Mouse (Mus musculus): Measurements from ENCODE around the gene Mllt6.
"Not testable (repeated sequence)": the region's sequence is repeated elsewhere in the genome, so short reads cannot be mapped to it uniquely, and the experiment has no call there.

Mllt6 gene

DNA sequence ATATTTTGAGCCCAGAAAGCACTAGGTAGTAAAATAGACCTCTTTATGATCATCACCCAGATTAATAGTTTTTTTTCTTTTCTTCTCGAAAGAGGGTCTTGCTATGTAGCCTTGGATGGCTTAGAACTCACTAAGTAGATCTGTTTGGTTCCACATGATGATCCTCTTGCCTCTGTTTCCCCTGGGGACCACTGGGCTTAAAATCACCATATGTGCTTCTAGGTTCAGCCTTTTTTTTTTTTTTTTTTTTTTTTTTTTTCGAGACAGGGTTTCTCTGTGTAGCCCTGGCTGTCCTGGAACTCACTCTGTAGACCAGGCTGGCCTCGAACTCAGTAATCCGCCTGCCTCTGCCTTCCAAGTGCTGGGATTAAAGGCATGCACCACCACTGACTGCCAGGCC, 14.7 kb upstream of the Mllt6 start:
- DNase-seq (ENCODE audit: low spot score in 2 of 2), result not testable (repeated sequence)

DNA sequence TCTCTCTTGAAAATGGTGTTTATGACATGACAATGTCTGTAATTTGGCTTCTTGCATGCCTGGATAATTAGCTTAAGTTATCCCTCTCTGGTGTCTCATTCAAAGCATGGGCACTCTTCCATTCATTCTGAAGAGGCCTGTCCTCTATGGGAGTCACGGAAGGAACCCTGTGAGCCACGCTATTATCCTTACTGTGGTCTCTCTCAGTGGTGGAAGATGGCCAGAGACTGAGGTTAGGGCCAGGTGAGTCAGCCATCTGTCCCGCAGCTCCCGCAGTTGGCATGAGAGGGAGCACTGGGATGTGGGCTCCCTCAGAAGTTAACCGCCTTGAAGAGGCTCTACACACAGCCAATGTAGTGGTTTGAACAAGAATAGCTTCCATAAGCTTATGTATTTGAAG, 12.9 kb upstream of the Mllt6 start:
- no peak for DNase-seq (ENCODE audit: low spot score in 2 of 2)

DNA sequence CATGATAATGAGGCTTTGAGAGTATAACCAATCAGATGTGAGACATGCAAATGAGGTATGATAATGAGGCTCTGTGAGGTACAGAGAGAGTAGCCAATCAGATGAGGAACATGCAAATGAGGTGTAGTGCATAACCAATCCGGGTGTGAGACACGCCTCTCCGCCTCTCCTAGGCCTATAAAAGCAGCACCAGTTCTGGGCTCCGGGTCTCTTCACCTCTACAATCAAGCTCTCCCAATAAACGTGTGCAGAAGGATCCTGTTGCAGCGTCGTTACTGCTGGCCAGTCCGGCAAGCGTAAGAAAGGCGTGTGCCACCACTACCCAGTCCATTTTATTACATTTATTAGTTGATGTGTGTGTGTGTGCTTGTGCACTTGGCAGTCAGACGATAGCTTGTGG, 9.8 kb upstream of the Mllt6 start:
- not testable (repeated sequence) for DNase-seq (ENCODE audit: low spot score in 2 of 2)

DNA sequence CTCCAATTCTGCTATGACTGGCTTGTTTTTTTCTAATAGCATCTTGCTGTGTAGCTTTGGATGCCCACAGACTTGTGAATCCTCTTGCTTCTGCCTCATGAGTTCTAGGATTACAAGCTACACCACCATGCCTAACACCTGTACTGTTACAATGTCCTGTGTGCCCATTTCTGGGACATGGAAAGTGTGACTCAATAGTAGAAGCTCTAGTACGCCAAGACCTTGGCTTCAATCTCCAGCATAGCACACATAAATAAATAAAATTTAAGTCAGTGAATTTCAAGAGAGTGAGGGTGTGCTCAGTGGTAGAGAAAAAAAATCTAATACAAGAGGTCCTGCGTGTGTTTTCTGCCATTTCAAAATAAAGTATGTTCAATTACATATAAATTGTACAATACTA, 9.0 kb upstream of the Mllt6 start:
- no peak for DNase-seq (ENCODE audit: low spot score in 2 of 2)

DNA sequence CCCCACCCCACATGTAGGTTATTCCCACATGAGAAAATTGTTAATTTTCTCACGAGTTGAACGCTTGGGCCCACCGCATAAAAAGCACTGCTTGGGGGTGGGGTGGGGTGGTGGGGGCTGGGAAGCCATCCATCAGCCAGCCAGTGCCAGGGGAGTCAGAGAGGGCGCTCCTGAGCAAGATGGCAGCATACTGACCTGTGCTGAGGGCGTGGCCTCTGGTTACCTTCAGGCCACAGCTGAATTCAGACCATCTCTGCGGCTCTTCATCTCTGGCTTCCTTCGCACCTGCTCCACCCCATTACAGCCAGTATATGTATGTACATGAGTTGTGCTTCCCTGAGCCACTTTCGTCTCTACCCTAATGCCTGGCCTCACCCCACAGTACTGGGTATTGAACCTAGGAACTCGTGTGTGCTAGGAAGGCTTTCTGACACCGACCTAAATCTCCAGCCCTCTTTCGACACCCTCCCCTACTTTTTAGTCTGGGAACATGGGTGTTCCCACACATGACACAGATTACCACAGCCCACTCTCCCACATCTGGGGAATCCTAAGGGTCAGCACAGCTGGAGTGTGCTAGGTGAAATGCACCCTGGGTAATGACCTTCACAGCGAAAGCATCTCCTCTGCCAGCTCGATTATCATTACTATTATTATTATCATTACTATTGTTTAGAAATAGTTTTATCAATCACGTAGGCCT, 6.8 kb upstream of the Mllt6 start:
- DNase-seq (ENCODE audit: low spot score in 2 of 2), result no peak

DNA sequence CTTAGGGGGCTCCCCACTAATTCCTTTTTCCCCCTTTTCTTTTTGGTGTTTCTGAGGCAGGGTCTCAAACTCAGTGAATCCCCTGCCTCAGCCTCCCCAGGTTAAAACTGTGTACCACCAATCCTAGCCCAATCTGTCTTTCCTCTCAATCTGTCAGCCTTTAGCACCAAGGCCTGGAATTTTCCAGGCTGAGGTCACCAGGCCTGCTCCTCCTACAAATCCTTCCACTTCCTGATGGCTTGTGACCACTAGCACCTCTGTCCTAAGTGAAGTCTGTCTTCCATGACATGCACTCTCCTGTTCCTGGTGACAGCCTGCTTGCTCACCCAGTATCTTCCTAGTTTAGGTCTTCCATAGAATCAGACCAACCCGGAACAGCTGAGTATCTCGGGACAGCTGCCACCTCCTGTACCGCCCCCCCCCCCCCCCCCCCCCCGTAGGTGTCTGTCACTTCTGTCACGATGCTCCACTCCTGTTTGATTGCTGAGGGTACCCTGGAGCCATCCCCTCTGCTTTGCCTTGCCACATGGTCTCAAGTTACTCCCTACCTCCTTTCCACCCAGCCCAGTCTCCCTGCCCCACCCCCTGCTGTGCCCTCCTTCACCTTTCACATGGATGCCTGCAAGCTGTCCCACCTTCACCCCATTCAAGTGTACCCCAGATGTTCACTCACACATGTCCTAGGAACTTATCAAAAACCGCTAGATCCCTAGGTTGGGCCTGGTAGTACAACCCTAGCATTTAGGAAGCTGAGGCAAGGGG, 5.8 kb upstream of the Mllt6 start:
- DNase-seq (ENCODE audit: low spot score in 2 of 2), result no peak

DNA sequence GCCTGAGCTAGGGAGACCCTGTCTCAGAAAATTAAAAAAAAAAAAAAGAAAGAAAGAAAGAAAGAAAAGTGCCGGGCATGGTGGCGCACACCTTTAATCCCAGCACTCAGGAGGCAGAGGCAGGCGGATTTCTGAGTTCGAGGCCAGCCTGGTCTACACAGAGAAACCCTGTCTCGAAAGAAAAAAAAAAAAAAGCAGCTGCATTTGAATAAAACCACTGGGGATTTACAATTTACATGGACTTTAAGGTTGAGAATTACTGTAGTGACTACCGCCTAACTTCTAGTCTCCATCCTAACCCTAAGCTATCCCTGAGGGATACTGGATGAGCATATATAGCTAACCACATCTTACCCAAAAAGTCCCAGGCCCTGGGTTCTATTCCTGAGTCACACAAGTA, 5.2 kb upstream of the Mllt6 start:
- DNase-seq (ENCODE audit: low spot score in 2 of 2), result not testable (repeated sequence)

DNA sequence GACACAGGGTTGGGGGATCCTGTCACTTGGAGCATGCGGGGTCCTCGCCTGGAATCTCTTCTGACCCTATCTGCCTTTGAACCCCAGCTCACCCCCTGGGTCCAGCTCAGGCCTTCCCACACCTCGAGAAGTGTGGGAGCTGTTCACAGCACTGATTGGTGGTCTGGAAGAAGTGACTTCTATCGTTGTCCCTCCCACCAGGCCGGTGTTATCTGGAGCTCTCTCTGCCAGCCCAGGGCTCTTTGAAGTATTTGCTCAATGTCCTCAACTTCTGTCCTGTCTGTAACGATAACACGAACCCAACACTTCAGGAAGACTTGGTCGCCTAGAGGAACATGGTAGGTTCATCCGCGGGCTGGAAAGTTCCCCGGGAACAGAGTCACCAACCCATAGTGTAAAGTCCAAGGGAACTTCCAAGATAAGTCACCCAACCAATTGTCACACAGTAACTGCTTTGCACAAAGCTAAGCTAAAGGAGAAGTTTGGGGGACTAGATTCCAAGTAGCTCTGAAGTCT, 4.4 kb upstream of the Mllt6 start:
- DNase-seq (ENCODE audit: low spot score in 2 of 2), result no peak

DNA sequence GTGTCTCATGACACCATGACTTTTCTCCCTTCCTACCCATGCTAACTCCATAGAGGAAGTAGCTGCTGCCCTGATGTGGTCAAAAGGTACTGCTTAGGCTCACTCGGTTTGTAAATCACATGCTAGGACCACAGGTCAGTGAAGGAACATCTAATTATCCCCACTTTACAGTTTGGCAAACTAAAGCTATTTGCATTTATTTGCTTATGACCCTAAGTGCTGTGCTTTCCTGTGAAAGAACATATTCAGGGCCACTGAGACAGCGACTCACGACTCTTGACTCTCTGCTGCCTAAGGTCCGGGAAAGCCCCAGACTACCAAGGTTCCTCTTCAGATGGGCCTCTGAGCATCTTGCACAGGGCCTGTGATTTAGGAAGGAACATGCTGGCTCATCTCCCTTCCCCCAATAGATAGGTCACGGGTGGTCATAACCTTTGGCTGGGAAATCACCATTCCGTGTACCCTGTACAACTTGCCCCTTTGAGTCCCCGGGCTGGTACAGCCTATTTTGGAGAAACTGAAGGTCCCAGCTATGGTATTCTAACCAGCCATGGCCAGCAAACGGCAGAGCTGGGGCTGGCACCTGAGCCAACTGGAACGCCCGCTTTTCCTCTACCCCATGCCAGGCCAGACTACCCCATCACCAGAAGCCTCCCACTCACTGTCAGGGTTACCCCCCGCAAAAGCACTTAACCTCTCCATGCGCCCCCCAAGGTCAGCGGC, 3.8 kb upstream of the Mllt6 start:
- DNase-seq (ENCODE audit: low spot score in 2 of 2), result no peak

DNA sequence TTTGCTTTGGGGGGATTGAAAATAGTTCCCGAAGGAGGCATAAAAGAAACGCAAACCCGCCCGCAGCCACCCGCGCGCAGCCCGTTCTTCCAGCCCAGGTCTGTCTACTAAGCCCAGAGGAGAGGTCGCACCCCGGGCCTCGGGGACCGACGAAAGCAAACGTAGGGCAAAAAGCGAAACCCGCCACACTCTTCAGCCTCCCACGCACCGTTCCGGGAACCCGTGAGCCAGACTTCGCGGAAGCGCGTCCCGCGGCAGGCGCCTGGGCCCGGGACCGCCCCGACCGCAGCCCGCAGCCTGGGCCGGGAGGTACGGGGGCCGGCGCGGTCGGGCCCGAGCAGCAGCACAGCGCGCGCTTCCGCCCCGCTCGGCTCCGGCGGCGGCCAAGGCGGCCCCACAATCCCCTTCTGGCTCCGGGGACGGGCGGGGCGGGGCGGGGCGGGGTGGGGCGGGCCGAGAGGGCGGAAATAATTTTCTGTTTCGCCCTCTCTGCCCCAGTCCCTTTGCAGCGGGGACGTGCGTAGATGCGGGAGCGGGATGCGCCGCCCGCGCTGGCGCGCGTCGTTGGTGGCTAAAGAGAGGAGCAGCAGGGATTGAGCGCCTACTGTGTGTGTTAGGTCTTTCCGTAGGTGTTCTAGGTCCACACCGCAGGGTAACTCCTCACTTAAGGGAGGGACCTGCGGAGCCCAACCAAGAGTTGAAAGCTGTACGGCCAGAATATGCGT, 3.1 kb upstream of the Mllt6 start:
- peak; percentile 74 to 80 for DNase-seq (ENCODE audit: low spot score in 2 of 2)

DNA sequence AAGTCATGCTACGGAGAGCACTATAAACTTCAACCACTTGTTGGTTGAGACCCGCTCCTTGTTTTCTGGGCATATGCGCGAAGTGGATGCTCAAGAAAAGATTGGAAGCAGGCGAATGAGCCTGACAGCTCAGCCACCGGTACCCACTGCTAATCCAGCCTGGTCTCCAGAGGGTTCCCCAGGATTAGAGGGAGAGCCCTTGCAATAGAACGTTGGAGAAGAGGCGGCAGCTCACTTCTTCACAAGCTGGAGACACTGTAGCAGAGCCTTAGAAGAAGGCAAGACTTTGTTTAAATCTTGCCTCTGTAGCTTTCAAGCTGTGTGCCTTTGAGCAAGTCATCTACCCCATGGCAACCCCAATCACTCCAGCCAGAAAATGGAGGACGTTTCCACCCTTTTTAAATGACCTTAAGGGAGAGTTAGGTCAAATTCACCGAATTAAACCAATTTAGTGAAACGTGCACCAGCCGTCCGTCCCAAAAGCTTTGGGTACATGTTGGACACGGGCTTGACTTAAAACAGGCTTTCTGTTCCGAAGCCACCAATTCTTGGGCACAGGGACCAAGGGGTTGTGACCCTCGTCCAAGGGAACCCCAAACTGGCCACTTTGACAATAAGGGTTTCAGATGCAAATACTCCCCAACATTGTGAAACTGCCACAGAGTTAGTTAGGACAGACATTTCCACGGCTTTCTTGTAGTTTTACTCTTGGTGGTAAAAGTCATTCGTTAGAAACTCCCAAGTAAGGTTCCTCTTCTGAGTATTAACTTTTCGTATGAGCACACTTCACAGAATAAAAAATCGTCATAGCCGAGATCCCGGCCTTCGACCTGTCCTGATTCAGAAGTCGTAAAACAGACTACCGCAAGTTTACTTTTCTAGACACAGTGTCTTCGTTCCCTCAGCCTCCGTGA, 2.2 kb upstream of the Mllt6 start:
- no peak for DNase-seq (ENCODE audit: low spot score in 2 of 2)

DNA sequence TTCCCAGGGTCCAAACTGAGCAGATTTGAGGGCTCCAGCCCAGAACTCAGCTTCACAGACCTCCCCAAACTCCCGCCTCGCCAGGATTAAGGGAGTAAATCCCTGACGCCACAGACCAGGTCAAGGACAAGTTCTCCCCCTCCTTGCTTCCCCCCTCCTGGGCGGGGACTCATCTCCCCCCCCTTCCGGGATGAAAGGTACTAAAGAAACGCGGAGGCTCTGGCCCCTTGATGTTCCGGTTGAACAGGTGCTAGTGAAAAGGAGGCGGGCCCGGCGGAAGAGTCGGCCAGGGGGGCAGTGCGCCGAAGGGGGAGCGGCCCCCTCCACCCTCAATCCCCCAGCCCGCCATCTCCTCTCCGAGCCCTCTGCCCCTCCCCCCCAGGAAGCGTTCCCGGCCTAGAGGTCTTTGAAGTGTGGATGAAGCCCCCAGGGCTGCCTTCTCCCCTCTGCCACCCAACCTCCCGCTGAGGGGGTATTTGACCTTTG, 1.5 kb upstream of the Mllt6 start:
- DNase-seq (ENCODE audit: low spot score in 2 of 2), result no peak

DNA sequence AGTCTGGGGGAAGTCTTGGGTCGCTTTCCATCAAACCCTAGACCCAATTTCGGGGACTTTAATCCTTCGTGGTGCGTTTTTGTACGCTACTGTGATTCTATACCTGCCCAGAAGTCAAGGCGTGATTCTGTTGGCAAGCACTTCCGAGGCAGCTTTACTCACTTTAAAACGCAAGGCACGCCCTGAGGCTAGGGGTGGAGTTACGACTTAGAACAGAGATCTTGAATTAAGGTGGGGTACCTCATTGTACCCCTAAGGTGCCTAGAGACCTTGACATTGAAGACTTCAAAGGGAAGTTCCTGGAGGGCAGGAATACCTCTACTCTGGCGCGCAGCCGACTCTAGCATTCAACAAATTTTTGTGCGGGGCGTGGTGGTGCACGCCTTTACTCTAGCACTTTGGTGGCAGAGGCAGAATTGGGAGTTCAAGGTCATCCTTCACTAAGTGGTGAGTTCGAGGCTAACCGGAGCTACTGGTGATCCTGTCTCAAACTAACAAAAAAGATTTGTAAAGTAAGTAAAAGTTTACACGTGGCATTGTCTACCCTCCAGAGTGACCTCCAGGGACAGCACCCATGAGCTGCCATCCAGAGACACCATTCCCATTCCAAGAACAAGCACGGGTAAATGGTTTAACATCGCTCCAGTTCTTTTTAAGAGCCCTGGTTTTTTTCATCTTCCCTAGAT, 864 bp upstream of the Mllt6 start:
- DNase-seq (ENCODE audit: low spot score in 2 of 2), result no peak

DNA sequence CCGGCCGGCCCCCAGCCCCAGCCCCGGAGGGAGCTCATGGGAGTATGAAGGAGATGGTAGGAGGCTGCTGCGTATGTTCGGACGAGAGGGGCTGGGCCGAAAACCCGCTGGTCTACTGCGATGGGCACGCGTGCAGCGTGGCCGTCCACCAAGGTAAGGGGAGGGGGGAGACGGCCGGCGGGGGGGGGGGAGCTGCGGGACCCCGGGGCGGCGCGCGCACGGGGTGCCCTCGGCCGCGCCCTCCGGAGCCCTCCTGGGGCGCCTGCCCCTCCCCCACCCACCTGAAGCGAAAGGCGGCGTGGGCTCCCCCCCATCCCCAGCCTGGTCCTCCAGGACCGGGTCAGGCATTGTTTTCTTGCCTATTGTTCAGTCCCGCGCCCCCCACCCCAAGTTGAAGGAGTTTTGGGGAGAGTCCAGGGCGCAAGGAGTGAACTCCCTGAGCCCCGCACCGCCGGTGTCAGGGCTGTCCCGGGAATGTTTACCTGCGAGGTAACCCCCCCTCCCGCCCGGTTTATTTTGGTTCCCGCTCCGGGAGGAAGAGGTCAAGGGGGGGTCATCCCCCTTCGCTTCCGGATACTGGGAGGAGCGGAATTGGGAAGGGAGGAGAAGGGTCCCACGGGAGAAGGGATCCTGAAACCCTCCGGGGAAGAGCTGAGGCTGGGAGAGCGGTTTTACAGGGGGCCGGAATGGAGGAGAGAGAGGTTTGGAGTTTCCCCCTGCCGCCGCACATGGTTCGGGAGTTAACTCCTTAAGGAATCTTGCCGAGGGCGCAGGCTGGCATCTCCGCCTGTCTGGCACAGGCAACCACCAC, 519 bp downstream of the Mllt6 start:
- no peak for DNase-seq (ENCODE audit: low spot score in 2 of 2)

DNA sequence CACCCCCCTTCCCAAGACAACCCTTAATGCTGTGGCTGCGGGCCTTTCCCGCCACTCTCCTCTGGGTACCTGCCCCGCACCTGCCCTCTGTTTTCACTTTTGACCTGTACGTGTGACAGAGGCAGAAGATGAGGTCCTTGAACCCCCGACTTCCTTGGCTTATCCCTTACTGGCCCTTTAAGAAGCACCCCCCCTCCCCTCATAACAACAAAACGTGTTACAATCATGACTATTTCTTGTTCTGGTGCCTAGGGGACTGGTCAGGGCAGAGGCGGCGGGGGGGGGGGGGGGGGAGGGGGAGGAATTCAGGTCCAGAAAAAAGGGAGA, 1.1 kb downstream of the Mllt6 start:
- no peak for DNase-seq (ENCODE audit: low spot score in 2 of 2)

DNA sequence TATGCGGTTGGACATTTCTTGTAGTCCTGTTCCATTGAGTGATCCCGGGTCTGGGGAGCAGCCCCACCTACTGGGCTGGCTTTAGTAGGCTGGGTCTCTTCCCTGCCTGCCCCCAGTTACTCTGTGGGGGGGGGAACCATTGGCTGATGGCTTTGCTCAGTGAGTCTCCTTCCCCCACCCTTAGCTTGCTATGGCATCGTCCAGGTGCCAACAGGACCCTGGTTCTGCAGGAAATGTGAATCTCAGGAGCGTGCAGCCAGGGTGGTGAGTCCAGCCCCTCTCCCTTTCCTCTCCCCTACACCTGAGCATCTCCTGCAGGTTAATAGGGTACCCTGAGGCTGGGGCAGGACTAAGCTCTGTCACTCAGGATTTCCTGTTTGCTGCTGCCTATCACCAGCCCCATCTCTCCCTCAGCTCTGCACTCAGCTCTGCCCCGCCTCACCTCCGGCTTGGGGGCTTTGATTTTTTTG, 1.6 kb downstream of the Mllt6 start:
- no peak for DNase-seq (ENCODE audit: low spot score in 2 of 2)

DNA sequence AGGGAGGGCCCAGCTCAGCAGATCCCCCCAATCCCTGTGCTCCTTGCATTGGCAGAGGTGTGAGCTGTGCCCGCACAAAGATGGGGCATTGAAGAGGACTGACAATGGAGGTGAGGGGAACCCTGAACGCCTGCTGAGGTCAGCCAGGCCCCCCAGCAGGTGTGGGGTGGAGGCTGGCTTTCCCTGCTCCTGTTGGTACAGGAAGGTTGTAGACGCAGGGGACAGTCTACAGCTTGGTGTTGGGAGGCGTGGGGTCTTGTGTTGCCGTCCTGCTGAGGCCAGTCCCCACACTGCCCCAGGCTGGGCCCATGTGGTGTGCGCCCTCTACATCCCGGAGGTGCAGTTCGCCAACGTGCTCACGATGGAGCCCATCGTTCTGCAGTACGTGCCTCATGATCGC, 2.2 kb downstream of the Mllt6 start:
- no peak for DNase-seq (ENCODE audit: low spot score in 2 of 2)

DNA sequence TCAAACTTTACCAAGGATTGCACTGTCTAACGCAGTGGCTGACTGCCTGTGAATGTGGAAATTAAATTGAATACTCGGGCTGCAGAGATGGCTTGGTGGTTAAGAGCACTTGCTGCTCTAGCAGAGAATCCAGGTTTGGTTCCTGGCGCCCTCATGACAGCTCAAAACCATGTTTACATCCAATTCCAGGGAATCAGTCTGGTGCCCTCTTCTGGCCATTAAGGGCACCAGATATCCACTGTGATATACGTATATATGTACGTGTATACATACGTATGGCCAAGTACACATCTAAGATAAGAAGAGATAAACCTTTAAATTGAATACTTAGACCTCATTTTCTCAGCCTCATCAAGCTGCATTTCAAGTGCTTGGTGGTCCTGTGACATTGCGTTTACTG, 3.0 kb downstream of the Mllt6 start:
- DNase-seq (ENCODE audit: low spot score in 2 of 2), result no peak

DNA sequence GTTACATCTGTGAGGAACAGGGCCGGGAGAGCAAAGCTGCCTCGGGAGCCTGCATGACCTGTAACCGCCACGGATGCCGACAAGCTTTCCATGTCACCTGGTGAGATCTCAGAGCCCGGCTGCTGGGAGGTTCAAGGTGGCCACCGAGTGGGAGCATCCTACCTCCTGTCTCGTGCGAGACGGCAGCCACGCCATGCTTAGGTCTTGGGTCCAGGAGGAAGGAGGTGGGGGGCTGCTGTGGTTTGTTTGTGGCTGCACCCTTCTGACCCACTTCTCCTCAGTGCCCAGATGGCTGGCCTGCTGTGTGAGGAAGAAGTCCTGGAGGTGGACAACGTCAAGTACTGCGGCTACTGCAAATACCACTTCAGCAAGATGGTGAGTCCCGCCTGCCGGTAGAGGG, 3.6 kb downstream of the Mllt6 start:
- DNase-seq (ENCODE audit: low spot score in 2 of 2), result peak in 1 of 2 experiments; percentile 32

Measured in right cerebral cortex, postnatal 10 days (tissue).